Mouse (Mus musculus) 3134 (cell line): ENCODE data around the gene Trpv4.

Experiments
- DNase-seq: peaks from one replicate; pipeline ENCODE4 v3.0.0-alpha.2; 2011; ENCODE audit warnings: low spot score; ENCODE audit not compliant: insufficient read length; ENCODE audit errors: extremely low read depth

Trpv4 gene

DNA sequence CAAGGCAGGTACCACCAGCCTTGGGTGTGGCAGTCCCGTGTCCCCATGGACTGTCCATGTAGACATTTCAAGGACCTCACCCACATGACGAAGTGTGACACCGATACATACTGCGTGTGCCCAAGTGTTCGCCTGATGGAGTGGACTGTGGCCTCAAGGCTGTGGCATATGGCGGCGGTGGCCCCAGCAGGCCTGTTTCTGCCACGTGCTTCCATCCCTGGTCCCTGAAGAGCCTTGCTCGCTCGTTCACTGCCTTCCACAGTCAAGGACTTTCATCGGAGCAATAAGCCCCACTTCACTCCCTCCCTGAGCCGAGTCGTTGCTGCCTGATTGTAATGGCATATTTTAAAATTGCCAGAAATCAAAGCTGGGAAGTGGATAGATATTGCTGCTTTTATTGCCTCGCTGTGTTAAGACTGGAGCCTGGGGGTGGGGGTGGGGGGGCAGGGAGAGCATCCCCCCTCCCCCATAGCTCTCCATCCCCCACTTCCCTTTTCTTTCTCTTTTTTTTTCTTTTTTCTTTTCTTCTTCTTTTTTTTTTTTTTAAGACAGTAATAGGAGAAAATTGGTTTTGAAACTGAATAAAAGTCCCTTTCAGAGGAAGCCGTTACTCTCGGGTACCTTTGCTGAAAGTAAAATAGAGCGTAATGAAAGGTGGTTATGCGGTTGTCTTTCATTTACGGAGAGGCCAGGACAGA, 65.6 kb downstream of the Trpv4 start:
- DNase-seq, result no peak

DNA sequence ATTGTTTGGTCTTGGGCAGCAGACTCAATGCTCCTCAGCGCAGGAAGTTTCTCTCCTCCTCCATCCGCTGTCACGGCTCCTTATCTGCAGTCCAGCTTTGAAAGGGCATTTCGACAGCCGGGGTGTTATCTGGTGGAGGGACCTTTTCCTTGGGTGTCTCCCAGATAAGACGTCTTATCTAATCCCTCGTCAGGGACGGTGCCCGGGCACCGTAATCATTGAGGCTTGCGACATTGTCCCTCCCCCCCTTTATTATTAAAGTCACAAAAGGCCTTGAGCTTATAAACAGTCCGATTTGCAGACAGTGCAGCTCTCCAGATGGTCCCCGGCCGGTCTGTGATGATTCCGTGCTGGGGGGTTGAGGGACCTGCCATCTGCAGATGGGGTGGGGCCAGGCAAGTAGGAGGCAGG, 67.1 kb downstream of the Trpv4 start:
- no peak for DNase-seq

DNA sequence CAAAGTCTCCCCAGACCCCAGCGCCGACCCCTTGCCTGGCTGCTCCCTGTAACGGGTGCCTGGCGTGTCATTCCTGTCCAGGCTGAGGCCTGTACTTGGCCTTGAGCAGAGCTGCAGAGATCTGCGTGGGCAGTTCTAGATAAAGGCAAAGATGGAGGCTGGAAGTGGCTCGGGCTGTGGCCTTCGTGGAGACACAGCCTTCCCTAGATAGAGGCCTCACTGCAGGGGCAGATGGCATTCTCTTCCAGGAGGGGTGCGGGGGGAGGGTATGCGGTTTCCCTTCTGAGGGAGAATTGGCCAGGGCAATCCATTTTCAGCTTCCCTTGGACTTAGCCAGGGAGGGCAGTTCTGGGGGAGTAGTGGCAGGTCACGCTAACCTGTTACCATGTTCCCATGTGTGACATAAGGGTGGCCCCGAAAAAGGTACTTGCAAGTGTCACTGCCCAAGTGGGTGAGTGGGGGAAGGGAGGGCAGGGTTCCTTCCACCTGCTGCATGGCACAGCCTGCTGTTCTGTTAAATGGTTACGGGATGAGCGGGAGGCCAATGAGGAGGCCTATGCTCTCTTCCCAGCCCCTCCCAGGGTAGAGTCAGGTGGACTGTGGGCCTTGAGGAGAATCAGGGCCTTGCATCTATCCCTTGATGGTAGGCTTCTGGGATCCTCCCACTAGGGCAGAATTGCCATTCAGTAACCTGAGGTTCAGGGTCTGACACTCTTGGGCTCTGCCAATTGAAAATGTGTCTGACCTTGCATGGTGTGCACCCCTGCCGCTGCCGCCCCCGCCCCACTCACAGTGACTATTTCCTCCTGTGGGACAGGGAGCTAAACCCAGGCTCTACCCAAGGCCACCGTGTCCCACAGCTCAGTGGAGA, 67.9 kb downstream of the Trpv4 start:
- no peak for DNase-seq

DNA sequence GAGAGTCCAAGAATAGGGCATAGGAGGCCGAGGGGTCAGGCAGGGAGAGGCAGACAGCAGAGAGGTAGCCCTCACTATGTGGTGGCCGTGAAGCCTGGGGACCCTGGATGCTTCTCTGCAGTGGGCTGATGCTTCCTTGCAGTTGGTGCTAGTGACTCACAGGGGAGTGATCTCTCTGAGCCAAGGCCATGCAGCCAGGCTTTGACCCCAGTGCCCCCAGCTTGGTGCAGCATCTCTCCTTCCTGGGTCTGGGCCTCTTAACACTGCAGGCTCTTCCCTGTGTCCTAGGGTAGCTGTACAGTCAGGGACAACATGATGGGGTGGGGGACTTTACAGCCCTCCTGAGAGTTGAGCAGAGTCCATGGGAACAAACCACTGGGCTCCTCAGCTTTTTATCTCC, 68.8 kb downstream of the Trpv4 start:
- no peak for DNase-seq

DNA sequence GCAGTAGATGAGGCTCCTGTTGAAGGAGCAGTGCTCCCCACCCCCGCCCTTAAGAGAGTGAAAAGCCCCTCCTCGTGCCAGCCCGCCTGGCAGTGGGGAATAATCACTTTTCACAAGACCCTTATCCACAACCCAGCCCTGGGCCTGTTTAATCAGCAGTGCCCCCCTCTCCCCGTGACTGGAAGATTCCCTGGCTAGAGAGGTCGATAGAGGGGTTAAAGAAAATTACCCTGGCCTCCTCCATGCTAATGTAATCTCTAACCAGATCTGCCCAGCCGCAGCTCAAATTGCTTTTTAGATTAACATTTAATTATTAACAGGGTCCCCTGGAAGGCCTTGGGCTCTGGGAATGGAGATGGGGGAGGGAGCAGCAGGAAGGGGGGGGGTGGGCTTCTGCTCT, 69.2 kb downstream of the Trpv4 start:
- no peak for DNase-seq

DNA sequence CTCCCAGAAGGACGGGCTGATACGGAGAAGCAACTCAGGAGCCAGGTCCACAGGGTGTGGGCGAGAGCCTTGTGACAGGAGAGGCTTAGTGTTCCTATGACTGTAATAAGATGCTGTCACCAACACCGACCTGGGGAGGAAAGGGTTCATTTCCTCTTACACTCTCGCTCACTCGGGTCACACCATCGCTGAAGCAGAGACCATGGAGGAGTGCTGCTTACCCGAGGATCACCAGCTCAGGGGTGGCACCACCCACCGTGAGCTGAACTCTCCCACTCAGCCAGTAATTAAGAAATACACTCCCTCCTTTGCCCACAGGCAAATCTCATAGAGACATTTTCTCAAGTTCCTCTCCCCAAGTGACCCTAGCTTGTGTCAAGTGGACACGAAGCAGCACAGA, 69.8 kb downstream of the Trpv4 start:
- no peak for DNase-seq

DNA sequence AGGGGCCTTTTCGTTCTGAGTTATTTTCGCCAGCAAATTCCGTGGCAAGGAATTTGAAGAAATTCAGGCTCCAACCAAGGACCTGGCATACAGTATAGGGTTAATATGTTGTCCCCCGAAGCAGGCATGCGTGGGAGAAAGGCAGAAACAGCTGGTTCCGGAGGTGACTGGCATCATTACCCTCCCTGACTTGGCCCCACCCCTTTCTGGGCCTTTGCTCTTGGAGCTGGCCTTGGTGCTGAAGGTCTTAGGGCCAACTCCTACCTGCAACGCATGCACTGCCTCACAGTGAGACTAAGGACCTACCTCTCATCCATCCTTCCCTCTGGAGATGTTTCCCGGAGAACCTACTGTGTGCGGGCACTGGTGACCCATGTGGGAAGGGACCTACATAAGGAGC, 70.3 kb downstream of the Trpv4 start:
- no peak for DNase-seq

DNA sequence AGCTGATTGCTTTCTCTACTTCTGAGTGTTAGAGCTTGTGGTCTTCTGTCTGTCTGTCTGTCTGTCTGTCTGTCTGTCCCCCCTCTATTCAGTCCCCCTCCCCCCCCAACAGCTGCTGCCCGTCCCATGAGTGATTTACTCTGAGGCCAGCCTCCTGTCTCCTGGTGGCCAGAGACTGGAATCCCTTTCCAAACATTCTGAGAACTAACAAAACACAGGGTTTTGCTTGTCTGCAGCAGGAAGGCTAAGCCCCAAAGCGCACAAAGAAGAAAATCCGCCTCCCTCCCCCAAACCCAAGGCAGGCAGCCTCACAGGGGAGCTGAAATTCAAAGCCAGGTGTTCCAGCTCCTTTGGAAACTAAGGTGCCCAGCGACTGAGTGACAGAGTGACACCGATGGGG, 72.5 kb downstream of the Trpv4 start:
- no peak for DNase-seq

DNA sequence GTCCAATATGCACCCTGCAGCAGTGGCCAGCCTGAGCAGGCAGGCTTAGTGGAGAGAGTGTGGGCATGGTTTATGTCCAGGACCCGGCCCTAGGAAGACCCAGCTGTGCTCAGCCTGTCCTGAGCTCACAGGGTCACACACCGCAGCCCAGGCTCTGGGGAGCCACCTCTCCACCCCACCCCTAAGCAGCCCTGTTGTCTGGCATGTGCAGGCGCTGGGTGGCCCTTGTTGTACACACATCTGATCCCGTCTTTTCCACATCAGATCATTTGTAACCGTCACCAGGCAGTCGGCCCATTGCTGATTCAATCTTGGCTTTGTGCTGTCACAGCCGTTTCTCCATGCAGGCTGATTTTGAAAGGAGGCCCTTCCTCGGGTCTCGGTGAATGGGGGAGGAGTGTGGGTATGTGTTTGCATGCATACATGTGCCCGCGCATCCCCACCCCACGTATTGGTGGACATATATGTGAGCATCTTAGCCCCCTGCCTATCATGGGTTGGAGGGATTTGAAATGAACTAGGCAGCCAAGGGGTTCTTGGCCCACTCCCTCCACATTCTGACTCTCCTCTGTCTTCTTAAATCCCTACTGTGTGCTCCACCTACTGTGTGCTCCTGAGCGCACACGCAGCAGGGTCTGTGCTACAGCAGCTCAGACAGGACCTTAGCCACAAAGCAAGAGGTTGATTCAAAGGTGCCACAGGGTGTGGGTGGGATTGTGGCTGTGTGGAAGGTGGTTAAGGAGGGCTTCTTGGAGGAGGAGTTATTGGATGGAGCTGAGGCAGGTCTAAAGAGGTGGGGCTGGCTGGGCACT, 73.7 kb downstream of the Trpv4 start:
- no peak for DNase-seq

DNA sequence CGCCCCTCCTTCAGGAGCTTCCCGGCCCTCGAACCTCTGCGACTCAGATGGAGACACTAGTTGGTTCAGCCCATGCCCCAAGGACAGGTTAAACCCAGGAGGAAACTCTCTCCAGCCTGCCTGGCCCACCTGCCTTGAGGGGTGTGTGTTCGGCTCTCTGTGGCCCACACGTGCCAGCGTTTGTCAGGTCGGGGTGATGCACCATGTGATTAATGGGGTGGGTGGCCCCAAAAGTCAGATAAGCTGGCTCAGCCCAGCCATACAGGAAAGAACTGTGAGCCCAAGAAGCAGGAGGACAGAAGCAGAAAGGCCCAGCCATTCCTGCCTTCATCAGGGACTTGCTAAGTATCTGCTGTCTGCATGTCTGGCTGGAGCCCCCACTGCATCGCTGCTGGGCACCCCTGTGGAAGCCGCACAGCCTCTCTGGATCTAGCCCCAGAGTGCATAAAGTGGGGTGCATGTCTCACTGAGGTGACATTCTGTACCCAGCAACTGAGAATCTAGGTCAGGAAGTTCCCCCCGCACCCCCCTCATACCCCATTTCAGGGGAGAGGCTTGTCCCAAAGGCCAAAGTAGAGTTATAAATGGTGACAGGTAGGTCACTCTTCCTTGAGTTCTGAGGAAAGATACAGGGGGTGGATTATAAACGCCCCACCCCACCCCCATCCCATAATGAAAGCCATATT, 74.6 kb downstream of the Trpv4 start:
- DNase-seq, result no peak

DNA sequence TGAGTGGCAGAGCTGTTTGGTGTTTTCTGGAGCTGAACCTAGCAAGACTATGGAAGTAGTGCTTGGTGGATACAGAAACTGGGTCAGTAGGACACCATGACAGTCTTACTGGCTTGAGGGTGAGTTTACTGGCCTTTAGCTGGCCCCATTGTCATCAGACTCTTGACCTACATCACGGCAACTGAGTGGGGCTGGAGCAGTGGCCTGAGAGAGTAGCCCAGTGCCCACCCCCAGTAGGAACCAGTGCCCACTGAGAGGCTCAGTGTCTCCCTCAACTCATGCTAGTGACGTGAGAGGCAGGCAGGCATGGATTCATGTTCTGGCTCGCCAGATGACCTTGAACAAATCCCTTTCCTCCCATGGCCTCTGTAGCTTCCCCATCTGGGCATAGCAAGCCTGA, 75.2 kb downstream of the Trpv4 start:
- DNase-seq, result no peak

DNA sequence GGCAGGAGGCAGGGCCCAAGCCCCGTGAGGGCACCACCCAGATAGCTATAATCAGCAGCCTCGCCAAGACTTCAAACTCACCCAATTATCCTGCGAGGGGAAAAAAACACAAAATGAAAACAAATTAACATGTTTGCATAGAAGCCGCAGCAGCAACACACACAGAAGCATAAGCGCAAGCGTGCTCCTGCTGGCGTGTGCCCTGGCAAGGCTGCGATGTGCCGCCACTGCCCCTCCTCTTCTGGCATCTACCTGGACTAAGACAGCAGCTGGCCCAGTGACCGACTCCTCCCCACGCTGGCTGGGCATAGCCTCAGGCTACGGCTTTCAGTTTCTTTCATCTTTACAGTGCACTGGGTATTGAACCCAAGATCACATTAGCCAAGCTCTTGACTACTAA, 76.7 kb downstream of the Trpv4 start:
- no peak for DNase-seq

DNA sequence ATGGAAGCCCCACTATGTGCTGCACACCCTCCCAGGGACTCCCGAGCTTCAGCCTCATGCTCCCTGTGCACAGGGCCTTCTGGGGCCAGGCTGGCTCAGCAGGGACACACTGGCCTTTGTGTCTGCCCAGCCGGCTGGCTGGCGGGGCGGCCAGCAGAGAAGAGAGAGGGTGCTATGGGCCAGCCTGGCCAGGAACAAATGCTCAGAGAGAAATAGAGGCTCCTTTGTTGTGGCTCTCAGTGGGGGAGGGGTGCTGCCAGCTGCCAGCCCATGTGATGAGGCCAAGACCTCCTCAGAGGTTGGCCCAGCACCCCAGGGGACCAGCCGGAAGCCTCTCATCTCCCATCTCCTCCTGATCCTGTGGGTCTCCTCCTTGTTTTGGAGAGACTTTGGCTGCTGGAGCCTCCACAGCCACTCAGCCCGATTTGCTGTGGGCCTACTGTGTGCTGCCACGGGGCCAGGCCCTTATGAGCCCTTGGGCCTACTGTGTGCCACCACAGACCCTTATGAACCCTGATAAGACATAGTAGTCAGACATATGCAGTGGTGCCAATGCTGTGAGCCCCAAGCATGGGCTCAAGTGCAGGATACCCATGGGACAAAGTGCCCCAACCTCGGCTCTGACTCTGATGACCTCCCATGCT, 78.4 kb downstream of the Trpv4 start:
- DNase-seq, result no peak

DNA sequence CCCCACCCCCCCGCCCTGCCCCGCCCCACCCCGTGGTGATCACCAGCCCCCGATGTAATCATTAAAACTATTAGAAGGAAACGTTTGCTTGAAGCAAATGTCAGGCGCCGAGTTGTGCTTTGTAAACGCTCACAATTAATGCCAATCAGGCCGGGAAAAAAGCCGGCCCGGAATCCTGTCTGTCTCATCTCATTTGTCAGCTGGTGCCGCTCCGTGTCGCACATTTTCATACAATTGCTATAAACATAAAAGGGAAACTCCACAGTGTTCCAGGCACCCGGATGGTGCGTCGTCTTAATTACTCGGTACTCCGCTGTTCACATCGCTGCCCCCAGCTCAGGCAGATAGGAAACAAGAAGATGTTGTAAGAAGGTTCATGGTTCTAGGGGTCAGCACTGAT, 79.9 kb downstream of the Trpv4 start:
- no peak for DNase-seq

DNA sequence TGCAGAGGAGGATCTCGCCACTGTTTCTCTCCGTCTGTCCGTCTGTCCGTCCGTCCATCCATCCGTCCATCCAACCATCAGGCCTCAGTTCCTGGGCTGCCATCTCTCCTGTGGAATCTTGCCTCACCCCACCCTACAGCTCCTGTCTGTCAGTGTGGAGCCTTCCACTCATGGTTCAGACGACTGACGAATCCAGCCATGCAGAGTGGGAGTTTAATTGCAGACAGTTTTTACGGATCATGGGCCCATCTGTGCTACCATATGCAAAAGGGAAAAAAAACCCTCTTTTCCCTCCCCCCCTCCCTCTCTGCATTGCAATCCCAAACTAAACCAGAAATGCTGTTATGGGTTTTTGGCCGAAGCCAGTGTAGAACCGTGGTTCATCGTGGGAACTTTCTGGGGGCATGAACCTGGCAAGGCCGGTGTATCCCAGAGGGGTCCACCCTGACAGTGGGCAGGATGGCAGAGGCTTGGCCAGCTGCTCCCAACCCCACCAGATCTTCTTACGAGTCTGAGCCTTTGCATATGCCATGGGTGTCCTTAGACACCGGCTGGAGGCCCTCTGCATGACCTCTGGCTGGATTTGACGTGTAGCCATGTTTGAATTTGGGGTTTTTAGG, 82.1 kb downstream of the Trpv4 start:
- DNase-seq, result no peak

DNA sequence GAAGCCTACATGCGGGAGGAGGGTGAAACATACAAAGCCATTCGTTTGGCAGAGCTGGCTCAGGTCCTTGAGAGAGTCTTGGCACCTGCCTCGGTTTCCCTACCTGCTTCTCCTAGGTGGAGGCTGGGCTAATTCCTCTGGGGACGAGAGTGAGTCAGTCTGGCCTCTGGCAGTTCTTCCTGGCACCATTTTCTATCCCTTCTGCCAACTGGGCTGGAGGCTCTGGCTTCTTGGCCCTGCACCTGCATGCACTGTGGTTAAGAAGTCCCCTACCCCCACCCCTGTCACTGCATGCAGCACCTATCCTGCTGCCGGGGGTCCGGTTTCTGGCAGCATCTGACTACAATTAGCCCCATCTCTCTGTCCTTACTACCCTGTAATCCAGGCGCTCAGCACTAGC, 82.7 kb downstream of the Trpv4 start:
- DNase-seq, result peak; percentile 64

DNA sequence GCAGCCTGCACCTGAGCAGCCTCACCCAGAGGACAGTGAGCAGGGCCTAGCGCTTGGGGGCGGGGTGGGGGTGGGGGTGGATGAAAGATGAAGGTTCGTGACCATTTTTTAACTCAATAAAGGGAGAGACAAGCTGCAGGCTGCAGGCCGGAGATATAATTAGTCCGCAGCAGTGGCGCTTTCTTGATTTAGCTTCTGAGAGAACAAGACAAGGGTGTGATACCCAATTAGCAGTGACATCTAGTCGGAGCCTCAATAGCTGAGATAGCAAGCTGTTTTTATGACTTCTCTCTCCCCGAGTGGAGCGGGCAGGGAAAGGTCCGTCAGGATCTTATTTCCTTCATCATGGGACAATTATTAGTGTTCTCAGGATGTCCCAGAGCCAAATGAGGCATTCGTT, 83.2 kb downstream of the Trpv4 start:
- DNase-seq, result no peak

DNA sequence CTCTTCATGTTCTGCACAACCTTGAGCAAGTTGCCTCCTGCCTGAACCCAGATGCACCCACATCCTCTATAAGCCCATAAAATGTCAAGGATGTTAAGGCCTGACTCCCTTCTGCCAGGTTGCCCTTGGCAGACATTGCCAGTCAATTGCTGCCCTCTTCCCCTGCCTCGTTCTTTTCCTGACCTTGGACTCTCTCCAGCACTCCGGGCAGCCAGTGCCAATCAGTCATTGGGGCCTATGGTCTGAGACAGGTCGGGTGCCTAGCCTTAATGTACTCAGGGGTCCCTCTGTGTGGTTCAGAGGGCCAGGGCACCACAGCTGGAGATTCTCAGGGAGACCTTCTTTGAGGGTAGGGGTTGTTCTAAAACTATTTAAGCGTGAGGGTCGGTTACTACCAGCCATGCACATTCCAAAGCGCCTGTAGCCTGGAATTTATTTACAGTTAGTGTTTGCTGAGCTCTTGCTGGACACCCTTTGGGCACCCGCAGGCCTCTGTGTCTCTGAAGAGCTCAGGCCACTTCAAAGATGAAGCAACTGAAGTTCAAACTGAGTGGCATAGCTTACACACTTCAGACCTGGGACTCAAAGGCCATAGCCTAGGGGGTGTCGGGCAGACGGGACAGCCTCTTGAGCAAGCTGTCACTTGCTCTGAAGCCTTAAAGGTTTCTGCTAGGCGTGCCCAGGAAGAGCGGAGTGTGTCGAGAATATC, 84.1 kb downstream of the Trpv4 start:
- no peak for DNase-seq

DNA sequence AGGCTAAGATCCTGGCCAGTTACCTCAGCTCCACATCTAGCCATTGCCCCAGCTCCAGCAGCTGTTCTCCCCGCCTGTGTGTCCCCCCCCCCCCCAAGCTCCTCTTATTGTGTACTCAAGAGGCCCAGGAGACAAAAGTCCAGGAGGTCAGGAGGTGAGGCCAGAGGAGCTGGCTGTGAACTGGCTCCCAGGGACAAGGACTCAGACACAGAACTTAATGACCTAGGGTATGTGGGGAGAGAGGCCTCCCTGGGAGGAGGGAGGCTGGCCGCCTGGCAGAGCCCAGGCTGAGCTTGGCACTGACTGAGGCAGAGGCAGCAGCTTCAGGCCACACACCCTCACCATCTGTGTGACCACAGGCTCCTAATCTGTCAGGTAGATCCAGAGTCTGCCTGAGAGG, 85.2 kb downstream of the Trpv4 start:
- no peak for DNase-seq
